Mouse (Mus musculus) erythroblast, embryonic 14.5 days (primary cell): ENCODE data around the gene Tmem116.

Source experiments
- GATA1 ChIP-seq: IDR thresholded peaks from 2 replicates; pipeline ENCODE4 v1.6.1; 2012; ENCODE audit warnings: low read length, inconsistent platforms, mixed read lengths
- TAL1 ChIP-seq: IDR thresholded peaks from 3 replicates; pipeline ENCODE4 v1.6.1; 2012; ENCODE audit warnings: low read length, inconsistent platforms, mixed read lengths

GRCm38 (mm10) chr5:121461339-121462170 lies 9.9 kb downstream of the Tmem116 start:
- no peak for TF ChIP-seq GATA1
- TF ChIP-seq TAL1: no peak; the same call in 2 of the 3 replicates
